Mouse (Mus musculus) liver, embryonic 14.5 days (tissue): ENCODE data around the gene Kctd21. TPM values are rescaled to one million over a fixed set of nuclear protein-coding genes. Genes with fewer than 3 reads are reported as not detected.

Source experiments
- ATAC-seq: fragments of 200-750 bp; cut with Nextera tagmentation; 2 replicates; pipeline ENCODE4 v1.8.0; 2017; ENCODE audit warnings: moderate number of reproducible peaks, mild to moderate bottlenecking, moderate library complexity; ENCODE audit not compliant: insufficient read depth
- DNase-seq, 3 experiments: peaks; one replicate each; pipeline ENCODE4 v3.0.0-alpha.2; 2012 to 2013; ENCODE audit warnings: low read depth in 3 of 3, low spot score in 3 of 3
- H3K27ac ChIP-seq: fragments of 300-500 bp; sonication (generic); 2 replicates; pipeline ENCODE4 v1.5.1; 2014; ENCODE audit warnings: moderate library complexity, mild to moderate bottlenecking, control low read depth, inconsistent platforms
- H3K27me3 ChIP-seq: fragments of 300-500 bp; sonication (generic); 2 replicates; pipeline ENCODE4 v1.6.1; 2014; ENCODE audit warnings: mild to moderate bottlenecking, low read length, moderate library complexity; ENCODE audit not compliant: control insufficient read depth, insufficient read depth
- H3K36me3 ChIP-seq: fragments of 300-500 bp; sonication (generic); replicated peaks from 2 replicates; pipeline ENCODE4 v1.6.1; 2014; ENCODE audit warnings: low read depth; ENCODE audit not compliant: control insufficient read depth, insufficient read depth
- H3K4me1 ChIP-seq, 2 experiments: fragments of 200-500 bp in 1 of 2; fragments of 300-500 bp in 1 of 2; sonication (generic) in 1 of 2; replicated peaks; 2 replicates each; pipeline ENCODE4 v1.6.1; 2012 to 2014; ENCODE audit warnings: antibody characterized with exemption in 1 of 2, inconsistent platforms in 1 of 2, low read length in 1 of 2; ENCODE audit not compliant: control insufficient read depth in 2 of 2, insufficient read depth in 2 of 2
- H3K4me2 ChIP-seq: fragments of 300-500 bp; sonication (generic); 2 replicates; pipeline ENCODE4 v1.6.1; 2014; ENCODE audit warnings: low read depth, mild to moderate bottlenecking, control low read depth, moderate library complexity
- H3K4me3 ChIP-seq, 2 experiments: fragments of 200-500 bp in 1 of 2; fragments of 300-500 bp in 1 of 2; sonication (generic) in 1 of 2; 2 replicates each; pipeline ENCODE4 v1.5.1; 2012 to 2014; ENCODE audit warnings: low read depth in 2 of 2, low read length in 2 of 2, mild to moderate bottlenecking in 2 of 2, control low read depth in 1 of 2, inconsistent platforms in 1 of 2, moderate library complexity in 1 of 2; ENCODE audit not compliant: insufficient read depth in 1 of 2
- H3K9ac ChIP-seq: fragments of 300-500 bp; sonication (generic); replicated peaks from 2 replicates; pipeline ENCODE4 v1.6.1; 2014; ENCODE audit warnings: mild to moderate bottlenecking, control low read depth, moderate library complexity
- H3K9me3 ChIP-seq: fragments of 300-500 bp; sonication (generic); 2 replicates; pipeline ENCODE4 v1.6.1; 2016; ENCODE audit warnings: low read length, mixed read lengths; ENCODE audit not compliant: control insufficient read depth
- CTCF ChIP-seq: IDR thresholded peaks from 2 replicates; pipeline ENCODE4 v1.5.1; 2016; ENCODE audit warnings: antibody characterized with exemption, low read depth, control low read depth
- EP300 ChIP-seq: IDR thresholded peaks from 2 replicates; pipeline ENCODE4 v1.6.1; 2016; ENCODE audit warnings: antibody characterized with exemption, low read depth
- WGBS: fragments of 180-500 bp; shearing (Covaris S2); extraction: QIAGEN DNeasy Blood & Tissue Kit; methylation state at CpG from one replicate; pipeline ENCODE4 v1.1.7; 2014; ENCODE audit not compliant: insufficient replicate concordance; 5-methylcytosine and 5-hydroxymethylcytosine counted together
- polyA plus RNA-seq, 2 experiments: library from polyadenylated mRNA; depleted of rRNA in 1 of 2; stranded (reverse) in 1 of 2; unstranded in 1 of 2; fragments of >200 nt; fragmentation: Nextera tagmentation in 1 of 2; extraction: Ambion mirVana in 1 of 2; gene quantifications; 2 replicates each; pipeline versions ENCODE4 v1.2.1 to v1.2.3; 2012 to 2014

Kctd21 gene
- polyA plus RNA-seq, 2 experiments: 0.76 to 0.80 TPM

DNA sequence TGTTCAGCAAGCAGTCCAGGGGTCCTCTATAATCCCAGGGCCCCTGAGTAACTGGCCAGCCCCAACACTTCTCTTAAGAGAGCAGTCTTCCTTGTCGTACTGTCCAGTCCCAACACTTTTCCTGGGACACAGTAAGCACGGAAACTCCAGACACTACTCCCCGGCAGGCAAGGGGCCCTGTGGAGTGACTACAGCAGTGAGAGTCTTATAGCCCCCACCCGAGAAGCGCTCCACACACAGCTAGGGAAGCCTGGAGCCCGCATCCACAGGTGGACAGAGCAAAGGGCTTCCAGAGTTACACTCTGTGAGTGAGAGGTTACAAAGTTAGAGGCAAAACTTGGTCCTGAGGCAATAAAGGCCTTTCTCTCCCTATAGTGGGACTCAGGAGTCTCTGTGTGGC, 17.3 kb downstream of the Kctd21 start:
- TF ChIP-seq CTCF (no peak), EP300 (no peak)
- Histone ChIP-seq H3K27me3 (no peaks in the 10 kb centered on the region), H3K4me1 (peaks cover 2 to 9% of the 10 kb centered on the region in 2 experiments; a peak in 3 of 4 replicates), H3K36me3 (no peaks in the 10 kb centered on the region), H3K4me2 (no peak overlapping the region), H3K9ac (no peak overlapping the region), H3K27ac (no peak overlapping the region), H3K4me3 (no peak overlapping the region), H3K9me3 (no peaks in the 10 kb centered on the region)
- ATAC-seq (no peak), DNase-seq (no peak)
- WGBS: 73% methylated on average over 6 of the region's 6 CpGs

DNA sequence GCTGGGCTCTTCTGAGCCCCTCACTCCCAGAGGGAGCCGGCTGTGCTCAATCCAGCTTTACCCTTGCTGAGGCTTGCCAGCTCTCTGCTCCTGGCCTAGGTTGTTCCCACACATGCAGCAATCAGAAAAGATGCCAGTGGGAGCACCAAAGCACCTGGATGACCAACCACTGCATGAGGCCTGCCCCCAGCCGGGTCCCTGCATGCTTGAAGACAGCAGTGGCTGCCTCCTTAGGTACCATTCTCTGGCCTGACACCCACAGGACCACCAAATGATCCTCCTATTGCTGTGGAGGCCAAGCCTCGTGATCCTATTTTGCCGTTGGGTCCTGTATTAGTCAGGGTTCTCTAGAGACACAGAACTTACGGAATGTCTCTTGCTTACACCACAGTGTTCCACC, 18.8 kb downstream of the Kctd21 start:
- no peak for DNase-seq
- no peak overlapping the region for H3K4me3 ChIP-seq
- WGBS: 66% methylated on average over 5 of the region's 5 CpGs

DNA sequence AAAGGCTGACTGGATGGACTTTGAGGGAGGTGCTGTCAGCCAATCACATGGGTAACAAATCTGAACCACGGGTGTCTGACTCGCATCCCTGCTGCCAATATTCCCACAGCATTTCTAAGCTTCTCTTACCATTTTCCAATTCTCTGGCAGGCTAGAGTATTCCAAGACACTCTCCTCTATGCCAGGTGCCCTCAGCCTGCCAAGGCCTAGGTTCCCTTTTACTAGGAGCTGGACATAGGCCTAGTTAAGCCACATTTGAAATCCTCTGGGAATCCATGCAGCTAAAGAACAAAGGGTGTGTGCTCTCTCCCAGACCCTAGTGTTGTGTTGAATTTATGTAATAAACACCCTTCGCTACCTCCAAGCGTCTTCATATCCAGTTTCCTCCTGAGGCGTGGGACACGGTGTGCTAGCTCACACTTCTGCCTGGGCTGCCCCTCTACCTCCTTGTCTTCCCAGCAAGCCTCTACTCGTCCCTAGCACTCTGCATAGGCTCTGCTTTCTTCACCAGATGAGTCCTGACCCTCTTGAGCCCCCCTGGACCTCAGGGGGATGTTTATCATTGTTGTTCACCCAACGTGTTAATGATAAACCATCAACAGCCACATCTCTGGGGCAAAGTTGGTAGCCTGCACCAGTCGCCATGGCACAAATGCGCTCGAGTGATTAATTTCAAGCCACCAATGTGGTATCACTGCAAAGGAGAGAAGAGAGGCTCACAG, 19.8 kb downstream of the Kctd21 start:
- Histone ChIP-seq H3K27me3 (no peaks in the 10 kb centered on the region), H3K9me3 (no peaks in the 10 kb centered on the region), H3K9ac (no peak overlapping the region), H3K36me3 (no peaks in the 10 kb centered on the region), H3K4me3 (no peak overlapping the region), H3K4me1 (peaks cover 0 to 3% of the 10 kb centered on the region in 2 experiments; a peak in 1 of 4 replicates), H3K4me2 (no peak overlapping the region), H3K27ac (no peak overlapping the region)
- 67% methylated on average over 11 of the region's 11 CpGs for WGBS
- TF ChIP-seq EP300 (no peak), CTCF (no peak)
- no peak for ATAC-seq
- no peak for DNase-seq

More for the DNA sequence above, 18.8 kb downstream of the Kctd21 start:
- TF ChIP-seq CTCF: no peak
- no peak for TF ChIP-seq EP300
- Histone ChIP-seq H3K9ac (no peak overlapping the region), H3K4me1 (peaks cover 2 to 8% of the 10 kb centered on the region in 2 experiments; a peak in 3 of 4 replicates), H3K9me3 (no peaks in the 10 kb centered on the region), H3K27me3 (no peaks in the 10 kb centered on the region), H3K4me2 (no peak overlapping the region), H3K36me3 (no peaks in the 10 kb centered on the region), H3K27ac (no peak overlapping the region)
- no peak for ATAC-seq

DNA sequence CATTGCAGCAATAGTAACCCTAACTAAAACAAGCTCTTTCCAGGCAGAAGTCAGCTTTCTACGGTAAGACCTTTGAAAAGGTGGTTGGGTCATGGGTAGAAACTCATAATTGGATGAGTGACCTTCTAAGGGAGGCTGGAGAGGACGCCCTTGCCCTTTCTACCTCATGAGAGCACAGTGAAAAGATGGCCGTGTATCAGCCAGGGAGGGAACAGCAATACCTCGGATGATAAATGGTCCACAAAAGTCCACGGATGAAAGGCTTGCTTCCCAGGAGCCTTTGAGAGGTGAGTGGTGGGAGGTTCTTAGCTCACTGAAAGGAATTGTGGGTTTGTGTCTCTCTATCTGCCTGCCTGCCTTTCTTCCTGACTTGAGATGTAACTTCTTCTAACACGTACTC, 21.2 kb downstream of the Kctd21 start:
- Histone ChIP-seq H3K9ac (no peak overlapping the region), H3K4me1 (no peaks in the 10 kb centered on the region; a peak in 1 of 4 replicates), H3K36me3 (no peaks in the 10 kb centered on the region), H3K4me3 (no peak overlapping the region), H3K4me2 (no peak overlapping the region), H3K9me3 (no peaks in the 10 kb centered on the region), H3K27ac (no peak overlapping the region), H3K27me3 (no peaks in the 10 kb centered on the region)
- ATAC-seq (no peak), DNase-seq (no peak)
- no peak for TF ChIP-seq EP300
- no peak for TF ChIP-seq CTCF
- WGBS: 62% methylated on average over 6 of the region's 6 CpGs

DNA sequence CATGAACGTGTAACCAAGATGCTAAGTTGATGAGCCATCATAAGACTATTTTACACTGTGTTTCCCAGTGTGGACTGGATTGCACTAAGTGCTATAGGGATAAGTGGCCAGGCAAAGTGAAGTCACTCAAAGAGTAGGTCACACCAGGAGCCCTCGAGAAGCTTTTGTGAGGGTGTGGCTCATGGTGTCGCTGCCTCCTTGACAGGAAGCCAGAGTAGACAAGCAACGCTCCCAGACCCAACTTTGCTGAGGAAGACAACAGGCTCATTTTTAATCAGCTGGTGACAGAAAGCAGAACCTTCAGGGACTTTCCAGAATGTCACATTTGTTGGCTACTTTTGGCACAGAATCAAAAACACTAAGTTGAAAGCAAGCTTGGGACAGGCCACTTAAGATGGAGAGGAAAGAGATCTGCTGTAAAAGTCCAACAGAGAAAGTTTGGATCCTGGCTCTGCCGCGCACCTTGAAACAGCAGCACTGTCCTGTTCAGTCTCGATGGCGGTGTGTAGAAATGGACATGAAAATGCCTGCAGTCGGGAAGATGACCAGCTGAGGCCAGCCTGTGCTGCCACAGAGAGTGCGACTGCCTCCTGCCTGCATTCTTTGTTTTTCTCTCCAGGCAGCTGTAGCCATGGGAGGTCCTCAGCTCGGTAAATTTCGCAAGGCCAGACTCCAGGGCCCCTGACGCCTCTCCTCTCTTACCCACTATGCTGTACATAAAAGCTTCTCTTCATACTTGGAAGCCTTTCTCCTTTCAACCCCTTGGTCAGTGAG, 23.1 kb downstream of the Kctd21 start:
- Histone ChIP-seq H3K9ac (no peak overlapping the region), H3K4me2 (no peak overlapping the region), H3K9me3 (no peaks in the 10 kb centered on the region), H3K4me3 (no peak overlapping the region), H3K27ac (no peak overlapping the region), H3K36me3 (no peaks in the 10 kb centered on the region), H3K4me1 (no peaks in the 10 kb centered on the region; a peak in 1 of 4 replicates), H3K27me3 (no peaks in the 10 kb centered on the region)
- DNase-seq (no peak), ATAC-seq (no peak)
- WGBS: 37% methylated on average over 13 of the region's 13 CpGs
- TF ChIP-seq EP300 (no peak), CTCF (no peak)
